Mouse (Mus musculus) cortical plate, adult 2 months (tissue): ENCODE results near the gene Ube2m. TPM values are rescaled to one million over a fixed set of nuclear protein-coding genes. Genes with fewer than 3 reads are reported as not detected.
"Not testable (repeated sequence)": the region's sequence is repeated elsewhere in the genome, so short reads cannot be mapped to it uniquely, and the experiment has no call there.

ENCODE experiments used
- H3K27ac ChIP-seq: fragments of 200-500 bp; 2 replicates; pipeline ENCODE4 v1.5.1; 2012; ENCODE audit warnings: low read length, control low read depth, inconsistent platforms; ENCODE audit not compliant: insufficient read depth
- H3K4me1 ChIP-seq: fragments of 200-500 bp; 2 replicates; pipeline ENCODE4 v1.6.1; 2011; ENCODE audit warnings: low read length; ENCODE audit not compliant: control insufficient read depth, insufficient read depth
- H3K4me3 ChIP-seq: fragments of 200-500 bp; 2 replicates; pipeline ENCODE4 v1.5.1; 2011; ENCODE audit warnings: mild to moderate bottlenecking, low read length, control low read depth; ENCODE audit not compliant: insufficient read depth
- CTCF ChIP-seq: fragments of 200-500 bp; IDR thresholded peaks from 2 replicates; pipeline ENCODE4 v1.5.1; 2011; ENCODE audit warnings: mild to moderate bottlenecking, control low read depth, low read length; ENCODE audit not compliant: insufficient read depth; ENCODE audit errors: extremely low read depth
- POLR2A ChIP-seq: fragments of 200-500 bp; IDR thresholded peaks from 2 replicates; pipeline ENCODE4 v1.6.1; 2011; ENCODE audit warnings: mild to moderate bottlenecking, low read length, control low read depth; ENCODE audit not compliant: insufficient read depth; ENCODE audit errors: extremely low read depth
- polyA plus RNA-seq: library from polyadenylated mRNA; depleted of rRNA; stranded (reverse); fragments of >200 nt; gene quantifications from 2 replicates; pipeline ENCODE4 v1.2.3, GENCODE M21; 2012; rRNA removed

Ube2m gene
- polyA plus RNA-seq: 400 and 402 TPM in 2 replicates

GRCm38 (mm10) chr7:13037901-13038555, at the start of gene Ube2m:
Gene Ube2m (minus strand): TSS chr7:13038275.
- TF ChIP-seq CTCF (no peak), POLR2A (peak; percentile 55; the same call in 1 of the 2 replicates)
- peak within 1 kb of the TSS; percentile 74 for H3K4me3 ChIP-seq
- H3K4me1 ChIP-seq: peaks cover 3% of the 10 kb centered on the region; the same call in 1 of the 2 replicates
- peak within 1 kb of the TSS; percentile 100 for H3K27ac ChIP-seq

DNA sequence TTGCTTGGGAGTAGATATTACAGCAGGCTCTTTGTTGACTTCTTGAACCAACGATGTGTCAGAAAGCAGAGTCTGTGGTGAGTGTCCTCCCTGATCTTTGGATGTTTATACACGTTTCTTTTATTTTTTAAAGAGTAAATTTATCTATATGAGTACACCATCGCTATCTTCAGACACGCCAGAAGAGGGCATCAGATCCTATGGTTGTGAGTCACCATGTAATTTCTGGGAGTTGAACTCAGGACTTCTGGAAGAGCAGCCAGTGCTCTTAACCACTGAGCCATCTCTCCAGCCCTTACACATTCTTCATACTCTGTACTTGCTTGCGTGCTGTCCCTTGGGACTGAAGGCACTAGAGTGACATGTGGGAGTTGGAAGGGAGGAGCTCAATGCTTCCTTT, 34.2 kb upstream of the Ube2m start:
- Histone ChIP-seq H3K4me1 (no peaks in the 10 kb centered on the region), H3K27ac (no peak overlapping the region), H3K4me3 (no peak overlapping the region)
- TF ChIP-seq POLR2A (no peak), CTCF (no peak)

GRCm38 (mm10) chr7:13063399-13063798, 25.3 kb upstream of the Ube2m start:
- not testable (repeated sequence) for H3K4me1 ChIP-seq

GRCm38 (mm10) chr7:13059536-13059935, 21.5 kb upstream of the Ube2m start:
- H3K4me3 ChIP-seq: no peak overlapping the region
- H3K4me1 ChIP-seq: no peaks in the 10 kb centered on the region
- no peak overlapping the region for H3K27ac ChIP-seq
- TF ChIP-seq POLR2A (no peak), CTCF (no peak)

More at GRCm38 (mm10) chr7:13063399-13063798, 25.3 kb upstream of the Ube2m start:
- H3K4me3 ChIP-seq, H3K27ac ChIP-seq: not testable (repeated sequence)

- H3K27ac ChIP-seq: no peak overlapping the region
- TF ChIP-seq CTCF (0 out of 2 replicates have a peak, but pooled peaks have one; percentile 7), POLR2A (no peak)
Observed at GRCm38 (mm10) chr7:13056913-13057700, 19.0 kb upstream of the Ube2m start.

DNA sequence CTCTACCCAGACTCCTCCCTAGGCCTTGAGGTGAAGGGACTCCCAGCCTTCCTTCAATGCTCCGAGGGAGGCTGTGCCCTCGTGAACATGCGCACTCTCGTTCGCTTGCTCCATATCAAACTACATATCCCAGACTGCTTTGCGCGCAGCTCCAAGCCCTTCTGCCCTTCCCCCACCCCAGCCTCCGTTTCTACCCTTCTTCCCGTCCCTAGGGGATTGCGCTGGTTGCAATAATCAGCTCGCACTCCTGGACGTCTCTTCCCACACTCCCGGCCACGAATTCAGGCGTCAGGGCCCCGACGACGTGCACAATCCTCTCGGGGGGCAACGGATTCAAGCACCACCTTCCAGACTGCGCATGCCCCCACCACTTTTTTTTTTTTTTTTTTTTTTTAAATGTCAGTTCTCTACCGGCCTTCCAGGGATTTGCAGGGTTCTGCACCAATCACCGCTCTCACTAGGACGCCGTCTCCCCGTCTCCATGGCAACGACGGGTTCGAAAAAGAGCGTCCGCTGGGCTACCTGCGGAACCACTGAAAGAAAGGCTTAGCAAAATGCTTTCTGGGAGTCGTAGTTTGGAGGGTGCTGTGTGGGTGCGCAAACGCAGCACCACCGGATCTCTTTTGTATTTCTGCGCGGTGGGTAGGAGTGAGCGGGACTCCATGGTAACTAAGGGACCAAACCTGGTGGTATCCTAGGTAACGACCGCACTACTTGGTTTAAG, 16.4 kb upstream of the Ube2m start, which contains the start of gene Mzf1:
Gene Mzf1, minus strand, starts transcription at position 478 of the 724 bp plus-strand sequence.
- TF ChIP-seq CTCF (no peak), POLR2A (peak; percentile 80)
- Histone ChIP-seq H3K4me1 (no peaks in the 10 kb centered on the region), H3K27ac (peak within 1 kb of the TSS; percentile 93), H3K4me3 (peak within 1 kb of the TSS; percentile 60)

More at GRCm38 (mm10) chr7:13056913-13057700, 19.0 kb upstream of the Ube2m start:
- Histone ChIP-seq H3K4me1 (no peaks in the 10 kb centered on the region), H3K4me3 (no peak overlapping the region)

DNA sequence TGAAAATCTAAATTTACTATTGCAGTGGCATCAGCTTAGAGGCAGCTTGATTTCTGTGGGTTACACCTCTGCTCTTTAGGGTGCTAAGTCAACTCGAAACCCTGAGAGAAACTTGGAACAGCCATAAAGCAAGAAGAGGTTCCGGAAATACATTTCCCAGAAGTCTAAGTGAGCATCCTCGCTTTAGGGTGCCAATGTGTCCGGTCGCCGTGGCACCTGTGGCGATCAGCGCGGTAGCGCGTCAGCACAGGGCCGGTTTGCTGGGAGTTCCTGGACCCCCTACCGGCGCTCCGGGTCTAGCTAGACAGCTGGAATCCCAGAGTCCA, 15.8 kb upstream of the Ube2m start:
- H3K4me3 ChIP-seq: peak overlapping the region; percentile 60
- TF ChIP-seq CTCF (no peak), POLR2A (no peak)
- H3K4me1 ChIP-seq: no peaks in the 10 kb centered on the region
- peak overlapping the region; percentile 93 for H3K27ac ChIP-seq

DNA sequence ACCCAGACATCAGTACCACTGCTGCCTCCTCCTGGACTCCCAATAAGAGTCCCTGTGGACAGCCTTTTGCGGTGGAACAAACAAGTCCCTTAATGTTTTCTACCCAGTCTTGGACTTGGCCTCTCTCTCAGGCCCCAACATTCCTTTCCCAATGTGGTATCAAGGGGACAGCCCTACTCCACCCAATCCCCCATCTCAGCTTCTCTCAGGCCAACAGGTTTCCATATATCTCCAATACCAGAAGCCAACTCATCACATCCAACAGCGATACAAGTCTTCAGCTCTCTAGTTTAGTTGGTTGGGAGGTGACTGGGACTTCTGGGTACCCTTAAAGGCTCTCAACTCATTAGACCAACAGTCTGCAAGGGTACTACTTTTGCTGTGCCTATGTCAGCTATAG, 15.4 kb upstream of the Ube2m start:
- TF ChIP-seq CTCF: no peak
- no peak for TF ChIP-seq POLR2A
- Histone ChIP-seq H3K4me3 (peak overlapping the region; percentile 60; the same call in 1 of the 2 replicates), H3K27ac (peak overlapping the region; percentile 93; the same call in 1 of the 2 replicates), H3K4me1 (no peaks in the 10 kb centered on the region)

GRCm38 (mm10) chr7:13053001-13053400, 14.9 kb upstream of the Ube2m start:
- TF ChIP-seq CTCF (no peak), POLR2A (no peak)
- H3K4me3 ChIP-seq: no peak overlapping the region

More at GRCm38 (mm10) chr7:13053001-13053400, 14.9 kb upstream of the Ube2m start:
- H3K4me1 ChIP-seq: no peaks in the 10 kb centered on the region
- no peak overlapping the region for H3K27ac ChIP-seq
